Mouse (Mus musculus): ENCODE measurements around the gene Glb1l.
"Not testable (repeated sequence)": the region's sequence is repeated elsewhere in the genome, so short reads cannot be mapped to it uniquely, and the experiment has no call there.

Gene Glb1l

GRCm38 (mm10) chr1:75210136-75211087 is at the start of gene Glb1l, which contains the start of gene Stk16:
TSS of gene Glb1l (minus strand) at chr1:75210813.
TSS of gene Stk16 (plus strand) at chr1:75210838.
- DNase-seq (ENCODE audit: low spot score in 2 of 2) = peak; percentile 95 to 96

GRCm38 (mm10) chr1:75255516-75256046 is 45.0 kb upstream of the Glb1l start:
- no peak for DNase-seq (ENCODE audit: low spot score in 2 of 2)

- DNase-seq (ENCODE audit: low spot score in 2 of 2) = no peak
These were observed 44.0 kb upstream of the Glb1l start for GRCm38 (mm10) chr1:75254625-75255013.

GRCm38 (mm10) chr1:75253849-75254624 is 43.4 kb upstream of the Glb1l start:
- DNase-seq (ENCODE audit: low spot score in 2 of 2) = peak; percentile 74 to 83

GRCm38 (mm10) chr1:75253029-75253428 is 42.4 kb upstream of the Glb1l start:
- DNase-seq (ENCODE audit: low spot score in 2 of 2) = no peak

GRCm38 (mm10) chr1:75252308-75252707 is 41.7 kb upstream of the Glb1l start:
- no peak for DNase-seq (ENCODE audit: low spot score in 2 of 2)

GRCm38 (mm10) chr1:75251112-75251970 is 40.7 kb upstream of the Glb1l start:
- DNase-seq (ENCODE audit: low spot score in 2 of 2) = peak; percentile 80 to 88

- DNase-seq (ENCODE audit: low spot score in 2 of 2) = no peak
These were observed 39.9 kb upstream of the Glb1l start for GRCm38 (mm10) chr1:75250498-75250897.

- no peak for DNase-seq (ENCODE audit: low spot score in 2 of 2)
These were observed 37.6 kb upstream of the Glb1l start for GRCm38 (mm10) chr1:75248041-75248772.

GRCm38 (mm10) chr1:75247071-75247930 is 36.7 kb upstream of the Glb1l start:
- DNase-seq (ENCODE audit: low spot score in 2 of 2) = no peak

- no peak for DNase-seq (ENCODE audit: low spot score in 2 of 2)
These were observed 34.2 kb upstream of the Glb1l start for GRCm38 (mm10) chr1:75244836-75245235.

GRCm38 (mm10) chr1:75244175-75244826 is 33.7 kb upstream of the Glb1l start:
- DNase-seq (ENCODE audit: low spot score in 2 of 2) = no peak

- no peak for DNase-seq (ENCODE audit: low spot score in 2 of 2)
These were observed 32.8 kb upstream of the Glb1l start for GRCm38 (mm10) chr1:75243411-75243810.

GRCm38 (mm10) chr1:75239591-75239990 is 29.0 kb upstream of the Glb1l start:
- no peak for DNase-seq (ENCODE audit: low spot score in 2 of 2)

GRCm38 (mm10) chr1:75236117-75237050 is 25.8 kb upstream of the Glb1l start, which contains the start of gene Dnajb2:
TSS of gene Dnajb2 (plus strand) at chr1:75236406.
- DNase-seq (ENCODE audit: low spot score in 2 of 2) = peak; percentile 91 to 92

GRCm38 (mm10) chr1:75234606-75235005 is 24.0 kb upstream of the Glb1l start:
- DNase-seq (ENCODE audit: low spot score in 2 of 2) = peak; percentile 75 to 79

GRCm38 (mm10) chr1:75232489-75232888 is 21.9 kb upstream of the Glb1l start:
- not testable (repeated sequence) for DNase-seq (ENCODE audit: low spot score in 2 of 2)

- DNase-seq (ENCODE audit: low spot score in 2 of 2) = no peak
These were observed 21.1 kb upstream of the Glb1l start, which contains the start of gene A630095N17Rik for GRCm38 (mm10) chr1:75231664-75232152. TSS of gene A630095N17Rik (minus strand) at chr1:75232102.
